Mouse (Mus musculus): ENCODE measurements around the gene Il1f10.

DNA sequence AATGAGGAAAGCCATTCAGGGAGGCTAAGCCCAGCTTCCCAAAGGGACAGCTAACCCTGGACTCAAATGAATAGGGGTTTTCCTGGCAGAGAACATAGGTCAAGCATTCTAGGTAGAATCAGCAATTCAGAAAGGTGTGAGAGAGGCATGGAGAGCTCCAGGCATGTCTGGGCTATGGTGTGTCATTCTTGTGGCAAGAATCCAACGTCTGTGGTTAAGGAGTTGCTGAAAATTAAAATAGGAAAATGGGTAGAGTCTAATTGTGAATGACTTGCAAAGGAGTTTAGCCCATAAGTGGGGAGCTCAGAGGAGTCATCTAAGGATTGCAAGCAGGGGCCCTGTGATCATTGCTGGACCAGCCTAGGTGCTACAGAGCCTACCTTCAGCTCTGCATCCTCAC is 3.6 kb downstream of the Il1f10 start:
- no peak for TF ChIP-seq CEBPB (IDR thresholded peaks at IDR 0.05; ENCODE audit: insufficient read depth, poor library complexity, severe bottlenecking)
- no peak for TF ChIP-seq USF1 (IDR thresholded peaks at IDR 0.05; ENCODE audit: low read depth)
- no peak for TF ChIP-seq POLR2A (IDR thresholded peaks at IDR 0.05; ENCODE audit: insufficient read length, low read depth)
- no peak for TF ChIP-seq SRF (IDR thresholded peaks at IDR 0.05; ENCODE audit: control insufficient read depth, insufficient read length, low read depth)
- no peak for TF ChIP-seq TCF12 (IDR thresholded peaks at IDR 0.05; ENCODE audit: insufficient read depth, poor library complexity, severe bottlenecking)
- no peak for TF ChIP-seq POLR2AphosphoS2 (IDR thresholded peaks at IDR 0.05; ENCODE audit: insufficient read length, low read depth)
- TF ChIP-seq MAX (IDR thresholded peaks at IDR 0.05; ENCODE audit: low read depth): no peak
- TF ChIP-seq MYOD1 (IDR thresholded peaks at IDR 0.05; ENCODE audit: control insufficient read depth in 1 of 3, insufficient read length in 2 of 3, low read depth in 2 of 3): no peak

Data from myocyte (in vitro differentiated cells).